9 mouse cellular contexts compared by ENCODE assay signal in genomic region chr3:146326743-146327536, GRCm38 (mm10).
DNase-seq lines count a peak whose midpoint lies in the region; ATAC-seq and TF ChIP-seq lines count a peak whose summit lies in the region.
"Had no signal": no experiment of that assay in that cellular context is flagged by ENCODE, and none has a peak within 500 bp of the region (broad histone marks: within the 10 kb centered on the region; RNA-seq: fewer than 3 reads in every experiment).

No protein-coding gene starts in this region.

- intact Hi-C loops in heart, postnatal 36 days (cut with DNase I) = loop anchor here (5.0 kb wide), 2 partner anchors 585 to 620 kb away; no protein-coding TSS in a partner anchor
- intact Hi-C loops in left cerebral cortex, postnatal 4 days (cut with DNase I) = loop anchor here (5.0 kb wide), 1 partner anchor 455 kb away; no protein-coding TSS in a partner anchor

- peak; percentile 15 for ATAC-seq in heart, postnatal 0 days (ENCODE audit: insufficient read depth, low read depth)
- ATAC-seq in embryonic facial prominence, embryonic 12.5 days (ENCODE audit: insufficient number of reproducible peaks, insufficient read depth, low FRiP score, low TSS enrichment) = no peak
- ATAC-seq in hindbrain, embryonic 14.5 days (ENCODE audit: low FRiP score) = no peak
- peak; percentile 25; the same call in 1 of the 2 replicates for ATAC-seq in midbrain, embryonic 12.5 days (ENCODE audit: low FRiP score, low read depth)

- H3K36me3 ChIP-seq in heart, postnatal 0 days (replicated peaks; ENCODE audit: control insufficient read depth, insufficient read depth, low read length) = no peaks in the 10 kb centered on the region
- H3K36me3 ChIP-seq in embryonic facial prominence, embryonic 12.5 days = no peaks in the 10 kb centered on the region
- H3K36me3 ChIP-seq in hindbrain, embryonic 14.5 days (replicated peaks; ENCODE audit: control insufficient read depth, insufficient read depth) = no peaks in the 10 kb centered on the region
- H3K36me3 ChIP-seq in midbrain, embryonic 12.5 days = no peaks in the 10 kb centered on the region

- 33% methylated on average over 14 of the region's 17 CpGs for WGBS in heart, postnatal 0 days
- 40% methylated on average over 16 of the region's 17 CpGs for WGBS in embryonic facial prominence, embryonic 12.5 days
- WGBS in hindbrain, embryonic 14.5 days = 31% methylated on average over 15 of the region's 17 CpGs
- WGBS in midbrain, embryonic 12.5 days = 40% methylated on average over 14 of the region's 17 CpGs

- peak overlapping the region; percentile 61 for H3K4me2 ChIP-seq in heart, postnatal 0 days (ENCODE audit: low read depth, low read length)
- H3K4me2 ChIP-seq in embryonic facial prominence, embryonic 12.5 days (replicated peaks) = peak overlapping the region; percentile 56
- peak overlapping the region; percentile 55 for H3K4me2 ChIP-seq in hindbrain, embryonic 14.5 days (replicated peaks)
- H3K4me2 ChIP-seq in midbrain, embryonic 12.5 days (replicated peaks) = peak overlapping the region; percentile 56

- no peaks in the 10 kb centered on the region for H3K9me3 ChIP-seq in heart, postnatal 0 days (replicated peaks; ENCODE audit: control insufficient read depth, low read length)
- no peaks in the 10 kb centered on the region for H3K9me3 ChIP-seq in embryonic facial prominence, embryonic 12.5 days
- H3K9me3 ChIP-seq in hindbrain, embryonic 14.5 days (ENCODE audit: control insufficient read depth, low read length) = no peaks in the 10 kb centered on the region
- no peaks in the 10 kb centered on the region for H3K9me3 ChIP-seq in midbrain, embryonic 12.5 days

- H3K27ac ChIP-seq in heart, postnatal 0 days (ENCODE audit: low read depth) = no peak overlapping the region
- H3K27ac ChIP-seq in embryonic facial prominence, embryonic 12.5 days = no peak overlapping the region
- peak overlapping the region; percentile 89 for H3K27ac ChIP-seq in hindbrain, embryonic 14.5 days
- peak overlapping the region; percentile 80 for H3K27ac ChIP-seq in midbrain, embryonic 12.5 days (replicated peaks)
- H3K27ac ChIP-seq: macrophage had no signal

- H3K9ac ChIP-seq in heart, postnatal 0 days (replicated peaks; ENCODE audit: low read depth, low read length) = no peak overlapping the region
- H3K9ac ChIP-seq in embryonic facial prominence, embryonic 12.5 days = no peak overlapping the region
- peak overlapping the region; percentile 60 for H3K9ac ChIP-seq in hindbrain, embryonic 14.5 days
- H3K9ac ChIP-seq in midbrain, embryonic 12.5 days (replicated peaks) = peak overlapping the region; percentile 52; the same call in 1 of the 2 replicates

- H3K4me3 ChIP-seq in heart, postnatal 0 days (ENCODE audit: low read depth, low read length) = peak overlapping the region; percentile 31; the same call in 1 of the 2 replicates
- peak overlapping the region; percentile 28; the same call in 1 of the 2 replicates for H3K4me3 ChIP-seq in embryonic facial prominence, embryonic 12.5 days
- peak overlapping the region; percentile 19; the same call in 1 of the 2 replicates for H3K4me3 ChIP-seq in hindbrain, embryonic 14.5 days (replicated peaks; ENCODE audit: low read length)
- peak overlapping the region; percentile 31; the same call in 1 of the 2 replicates for H3K4me3 ChIP-seq in midbrain, embryonic 12.5 days

- DNase-seq in heart, postnatal 0 days (ENCODE audit: low spot score) = no peak
- no peak for DNase-seq in heart, postnatal 36 days
- DNase-seq in hindbrain, embryonic 14.5 days (ENCODE audit: low spot score) = no peak
- DNase-seq in left cerebral cortex, postnatal 4 days = no peak
- DNase-seq in retina, embryonic 14.5 days (ENCODE audit: low spot score) = no peak
- no peak for DNase-seq in urinary bladder, postnatal 10 days (ENCODE audit: low spot score)

- peaks cover 10% of the 10 kb centered on the region for H3K4me1 ChIP-seq in heart, postnatal 0 days (ENCODE audit: control insufficient read depth, insufficient read depth)
- H3K4me1 ChIP-seq in embryonic facial prominence, embryonic 12.5 days = peaks cover 11% of the 10 kb centered on the region; the same call in 1 of the 2 replicates
- peaks cover 17% of the 10 kb centered on the region for H3K4me1 ChIP-seq in hindbrain, embryonic 14.5 days (replicated peaks; ENCODE audit: control insufficient read depth, insufficient read depth, low read length)
- peaks cover 18% of the 10 kb centered on the region for H3K4me1 ChIP-seq in midbrain, embryonic 12.5 days

- TF ChIP-seq CTCF in heart, postnatal 0 days (IDR thresholded peaks at IDR 0.05; ENCODE audit: low read depth) = no peak

- TF ChIP-seq EP300 in heart, postnatal 0 days (IDR thresholded peaks at IDR 0.05; ENCODE audit: low read depth) = no peak

- H3K27me3 ChIP-seq in heart, postnatal 0 days (ENCODE audit: control insufficient read depth, insufficient read depth, low read length) = no peaks in the 10 kb centered on the region
- H3K27me3 ChIP-seq in embryonic facial prominence, embryonic 12.5 days = 0 out of 2 replicates have a peak, but pooled peaks cover 5% of the 10 kb centered on the region
- no peaks in the 10 kb centered on the region for H3K27me3 ChIP-seq in hindbrain, embryonic 14.5 days (ENCODE audit: control insufficient read depth, insufficient read depth, low read length)
- peaks cover 11% of the 10 kb centered on the region for H3K27me3 ChIP-seq in midbrain, embryonic 12.5 days

Comparison
In these comparisons a context has a peak if more than half of its experiments do, and no peak if none do; other contexts are left out.
1. ATAC-seq: peak in heart, postnatal 0 days (single experiment) and midbrain, embryonic 12.5 days (single experiment); none in embryonic facial prominence, embryonic 12.5 days (single experiment) and hindbrain, embryonic 14.5 days (single experiment).
2. H3K27ac ChIP-seq: peak in hindbrain, embryonic 14.5 days (single experiment) and midbrain, embryonic 12.5 days (single experiment); none in heart, postnatal 0 days (single experiment) and embryonic facial prominence, embryonic 12.5 days (single experiment).
3. H3K9ac ChIP-seq: peak in hindbrain, embryonic 14.5 days (single experiment) and midbrain, embryonic 12.5 days (single experiment); none in heart, postnatal 0 days (single experiment) and embryonic facial prominence, embryonic 12.5 days (single experiment).
4. Peak in every context shown above with its lines, with median percentiles within 50 percentile points of each other: H3K4me2 ChIP-seq and H3K4me3 ChIP-seq.